Mouse (Mus musculus) adrenal gland, postnatal 14 days (tissue): ENCODE measurements around the gene Yipf3. TPM values are rescaled to one million over a fixed set of nuclear protein-coding genes. Genes with fewer than 3 reads are reported as not detected.

Experiments
- DNase-seq: peaks from one replicate; pipeline ENCODE4 v3.0.0; 2021; ENCODE audit warnings: mixed read lengths
- long read RNA-seq, 2 experiments: library from polyadenylated mRNA; stranded (forward); transcript quantifications; one replicate each; pipeline ENCODE4 v2.0.0; 2021
- total RNA-seq: library from RNA; stranded (reverse); gene quantifications from 2 replicates; pipeline ENCODE4 v1.2.3, GENCODE M21; 2021

Gene Yipf3
- 135 and 137 TPM in 2 replicates for total RNA-seq
- long read RNA-seq, experiment 1, transcript Yipf3-201 (9 exons, 2,035 nt), result major isoform, 157 of 208 reads
- long read RNA-seq, experiment 1, partial matches to known transcripts, result 31 of 208 reads
- long read RNA-seq, experiment 1, other reads (novel, unspliced or antisense), result 15 of 208 reads
- long read RNA-seq, experiment 2, transcript Yipf3-201 (9 exons, 2,035 nt), result major isoform, 91 of 117 reads
- long read RNA-seq, experiment 2, partial matches to known transcripts, result 17 of 117 reads
- long read RNA-seq, experiment 2, other reads (novel, unspliced or antisense), result 6 of 117 reads

DNA sequence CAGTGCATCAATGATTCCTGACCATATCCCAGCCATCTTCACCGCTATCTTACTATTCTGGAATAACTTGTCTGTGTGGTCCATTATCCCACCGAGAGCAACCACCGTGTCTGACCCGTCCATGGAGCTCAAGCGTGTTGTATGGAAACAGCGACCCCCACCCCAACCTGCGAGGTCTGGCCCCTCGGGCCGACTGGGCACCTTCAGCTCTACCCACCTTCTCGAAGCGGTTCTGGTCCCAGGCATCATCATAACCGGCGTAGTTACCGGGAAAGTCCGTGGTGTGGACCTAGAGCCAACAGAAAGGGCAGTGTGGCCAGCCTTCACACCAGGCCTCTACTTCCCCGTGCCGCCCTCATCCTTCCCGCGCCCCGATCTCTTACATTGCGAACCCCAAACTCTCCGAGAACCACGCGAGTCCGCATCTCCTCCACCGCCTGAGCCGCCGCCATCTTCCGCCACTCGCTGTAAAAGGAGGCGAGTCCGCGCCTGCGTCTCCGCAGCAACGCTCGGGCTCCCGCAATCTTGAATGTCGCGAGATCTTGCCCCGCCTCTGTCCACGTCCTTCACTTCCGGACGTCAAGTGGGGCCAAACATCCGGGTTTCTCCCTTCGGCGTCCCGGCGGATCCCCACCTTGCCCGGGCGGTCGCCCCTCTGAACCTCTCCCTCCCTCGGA lies at the start of gene Yipf3, which contains the start of gene Polr1c:
Gene Yipf3 (plus strand): TSS at position 569 of the 677 bp plus-strand sequence.
Gene Polr1c (minus strand): TSS at position 543 of the 677 bp plus-strand sequence.
- peak; percentile 98 for DNase-seq

GRCm38 (mm10) chr17:46201151-46201550 lies 46.7 kb upstream of the Yipf3 start:
- DNase-seq, result peak; percentile 49

- DNase-seq, result peak; percentile 96
These were observed 45.3 kb upstream of the Yipf3 start, which contains the start of the genes Polh and Xpo5 for GRCm38 (mm10) chr17:46202421-46203071. Gene Polh, minus strand, starts transcription at chr17:46202645. Gene Xpo5, plus strand, starts transcription at chr17:46202782.

DNA sequence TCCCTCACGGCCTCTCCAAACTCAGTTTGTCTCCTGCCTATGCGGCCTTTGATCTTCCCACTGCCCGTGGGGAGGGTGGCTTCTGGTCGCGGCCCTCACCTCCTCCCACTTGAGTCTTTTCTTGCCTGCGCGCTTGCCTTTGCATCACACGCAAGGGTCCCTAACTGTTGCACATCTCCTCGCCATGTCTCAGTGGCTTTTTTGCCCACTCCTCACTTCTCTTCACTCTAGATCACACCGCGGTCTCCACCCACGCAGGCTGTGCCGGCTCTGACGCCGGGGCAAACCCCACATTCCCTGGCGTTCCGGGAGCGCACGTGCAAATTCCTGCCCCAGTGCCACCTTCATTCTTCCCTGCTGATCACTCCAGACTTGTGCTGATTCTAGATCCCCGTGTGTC lies 44.8 kb upstream of the Yipf3 start:
- DNase-seq, result peak; percentile 62

- no peak for DNase-seq
These were observed 41.2 kb upstream of the Yipf3 start for GRCm38 (mm10) chr17:46206676-46207075.

- no peak for DNase-seq
These were observed 37.3 kb upstream of the Yipf3 start for GRCm38 (mm10) chr17:46210550-46210949.

GRCm38 (mm10) chr17:46221601-46222000 lies 26.3 kb upstream of the Yipf3 start:
- peak; percentile 69 for DNase-seq

DNA sequence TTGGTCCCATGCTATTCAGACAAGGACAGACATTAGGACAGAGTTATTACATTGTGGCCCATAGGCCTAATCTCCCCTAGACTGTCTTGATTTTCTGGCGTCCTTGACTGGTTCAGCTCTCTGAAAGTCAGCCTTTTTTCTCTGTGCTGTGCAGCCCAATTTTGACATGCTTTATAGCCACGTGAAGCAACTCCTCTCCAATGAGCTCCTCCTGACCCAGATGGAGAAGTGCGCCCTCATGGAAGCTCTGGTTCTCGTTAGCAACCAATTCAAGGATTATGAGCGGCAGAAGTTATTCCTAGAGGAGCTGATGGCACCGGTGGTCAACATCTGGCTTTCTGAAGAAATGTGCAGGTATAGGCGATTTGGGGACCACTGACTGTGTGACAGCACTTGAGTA lies 20.3 kb upstream of the Yipf3 start:
- DNase-seq, result peak; percentile 75

DNA sequence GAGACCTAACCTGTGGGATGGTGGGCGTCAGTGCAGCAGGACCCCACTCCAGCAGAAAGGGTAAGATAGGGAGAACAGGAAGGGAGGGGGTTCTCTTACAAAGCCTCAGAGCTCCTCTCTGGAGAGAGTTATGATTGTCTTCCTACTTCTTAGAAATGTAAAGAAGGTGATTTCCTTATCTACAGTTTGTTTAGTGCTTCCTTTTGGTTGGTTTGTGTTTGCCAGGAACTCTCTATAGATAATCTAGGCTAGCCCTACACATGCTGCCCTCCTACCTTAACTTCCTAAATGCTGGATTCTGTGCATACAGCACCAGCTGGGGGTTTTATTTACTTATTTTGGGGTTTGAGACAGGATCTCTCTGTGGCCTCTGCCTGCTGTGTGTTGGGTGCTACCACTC lies 11.8 kb upstream of the Yipf3 start:
- DNase-seq, result no peak

DNA sequence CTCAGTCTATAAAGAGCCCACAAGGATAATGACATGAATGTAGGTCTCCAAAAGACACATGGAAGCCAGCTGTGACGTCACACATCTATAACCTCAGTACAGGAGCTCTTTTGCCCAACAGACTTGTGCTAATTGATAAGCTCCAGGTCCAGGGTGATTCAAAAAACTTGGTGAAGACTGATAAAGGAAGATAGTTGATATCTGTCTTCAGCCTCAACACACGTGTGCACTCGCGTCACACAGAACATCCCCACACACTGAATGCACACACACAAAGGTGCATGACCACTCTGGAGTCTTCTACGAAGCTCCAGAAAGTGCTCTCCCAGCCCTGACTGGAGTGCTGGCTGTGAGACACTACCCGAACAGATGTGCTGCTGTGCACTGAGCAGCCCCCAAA lies 10.8 kb upstream of the Yipf3 start:
- no peak for DNase-seq

GRCm38 (mm10) chr17:46237480-46237879 lies 10.4 kb upstream of the Yipf3 start:
- DNase-seq, result peak; percentile 73

- DNase-seq, result no peak
These were observed 8.3 kb upstream of the Yipf3 start for GRCm38 (mm10) chr17:46239516-46240114.

GRCm38 (mm10) chr17:46241471-46241870 lies 6.4 kb upstream of the Yipf3 start:
- DNase-seq, result no peak

DNA sequence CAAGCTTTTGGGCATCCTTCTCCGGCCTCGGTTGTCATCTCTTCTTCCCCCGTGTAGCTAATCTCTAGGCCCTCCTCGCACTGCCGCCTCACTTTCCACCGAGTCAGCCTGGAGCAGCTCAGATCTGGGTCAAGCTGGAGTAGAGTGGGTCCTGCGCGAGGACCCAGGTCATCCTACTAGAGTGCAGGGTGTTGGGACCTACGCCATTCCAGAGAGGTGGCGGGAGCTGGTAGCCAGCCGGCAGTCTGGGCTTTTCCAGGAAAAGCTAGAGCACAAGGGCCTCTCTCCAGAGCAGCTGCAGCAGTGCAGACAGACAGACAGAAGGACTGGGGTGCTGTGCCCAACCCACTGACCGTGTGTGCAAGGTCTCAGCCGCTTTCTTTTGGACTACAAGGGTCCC lies 5.6 kb upstream of the Yipf3 start:
- no peak for DNase-seq

GRCm38 (mm10) chr17:46242993-46243392 lies 4.9 kb upstream of the Yipf3 start:
- peak; percentile 54 for DNase-seq

DNA sequence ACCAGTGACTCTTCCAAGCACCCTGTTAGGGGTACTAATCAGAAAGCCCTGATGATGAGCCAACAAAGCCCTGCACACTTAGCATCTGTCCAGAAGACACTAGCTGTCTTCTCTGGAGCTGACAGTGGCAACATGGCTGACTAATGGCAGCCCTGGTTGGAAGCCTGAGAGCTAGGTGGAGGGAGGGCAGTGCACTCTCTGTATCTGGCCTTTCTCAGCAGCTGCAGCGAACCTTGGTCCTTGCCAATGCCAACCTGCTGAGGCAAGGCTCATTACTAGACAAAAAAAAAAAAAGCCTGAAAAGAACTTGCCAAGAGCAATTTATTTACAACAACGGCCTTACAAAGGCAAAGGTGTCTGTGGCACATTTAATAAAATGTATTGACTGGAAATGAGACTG lies 4.3 kb upstream of the Yipf3 start:
- peak; percentile 49 for DNase-seq

GRCm38 (mm10) chr17:46244579-46244978 lies 3.3 kb upstream of the Yipf3 start:
- peak; percentile 91 for DNase-seq

DNA sequence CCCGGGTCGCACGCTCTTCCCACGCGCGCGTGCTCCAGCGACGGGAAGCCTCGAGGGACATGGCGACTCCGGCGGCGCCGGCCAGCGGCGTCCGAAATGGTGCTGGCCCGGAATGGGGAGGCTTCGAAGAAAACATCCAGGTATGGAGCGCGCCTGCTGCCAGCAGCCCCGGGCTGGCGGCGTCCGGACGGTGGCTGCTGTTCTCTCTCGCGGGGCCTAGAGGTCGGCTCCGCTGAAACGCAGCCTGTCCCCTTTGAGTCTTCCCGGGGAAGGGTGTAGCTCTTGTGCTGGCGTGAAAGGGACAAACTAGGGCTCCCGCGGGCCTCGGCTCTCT lies 276 bp downstream of the Yipf3 start:
- no peak for DNase-seq

GRCm38 (mm10) chr17:46251174-46251573 lies 3.3 kb downstream of the Yipf3 start:
- no peak for DNase-seq

GRCm38 (mm10) chr17:46252571-46253451 lies 4.9 kb downstream of the Yipf3 start:
- peak; percentile 71 for DNase-seq

- peak; percentile 96 for DNase-seq
These were observed 5.7 kb downstream of the Yipf3 start, which contains the start of gene Lrrc73 for GRCm38 (mm10) chr17:46253452-46254084. Gene Lrrc73, plus strand, starts transcription at chr17:46253531.
